Mouse (Mus musculus) lung, postnatal 0 days (tissue): ENCODE results near the gene Kmo. TPM values are rescaled to one million over a fixed set of nuclear protein-coding genes. Genes with fewer than 3 reads are reported as not detected.

ENCODE experiments used
- ATAC-seq: fragments of 200-750 bp; cut with Nextera tagmentation; 2 replicates; pipeline ENCODE4 v1.8.0; 2017; ENCODE audit warnings: moderate library complexity
- DNase-seq: peaks from one replicate; pipeline ENCODE4 v3.0.0-alpha.2; 2016; ENCODE audit warnings: low spot score
- H3K27ac ChIP-seq: fragments of 300-500 bp; sonication (generic); 2 replicates; pipeline ENCODE4 v1.5.1; 2014; ENCODE audit warnings: antibody characterized with exemption, mild to moderate bottlenecking, low read length, mixed read lengths
- H3K27me3 ChIP-seq: fragments of 300-500 bp; sonication (generic); replicated peaks from 2 replicates; pipeline ENCODE4 v1.6.1; 2014; ENCODE audit warnings: low read length, mixed read lengths; ENCODE audit not compliant: insufficient read depth
- H3K36me3 ChIP-seq: fragments of 300-500 bp; sonication (generic); 2 replicates; pipeline ENCODE4 v1.6.1; 2014; ENCODE audit warnings: low read length, mixed read lengths; ENCODE audit not compliant: insufficient read depth
- H3K4me1 ChIP-seq: fragments of 300-500 bp; sonication (generic); 2 replicates; pipeline ENCODE4 v1.6.1; 2014; ENCODE audit warnings: antibody characterized with exemption, low read depth, low read length, mixed read lengths; ENCODE audit not compliant: insufficient read depth
- H3K4me2 ChIP-seq: fragments of 300-500 bp; sonication (generic); replicated peaks from 2 replicates; pipeline ENCODE4 v1.6.1; 2014; ENCODE audit warnings: low read depth, mild to moderate bottlenecking, low read length, moderate library complexity, mixed read lengths
- H3K4me3 ChIP-seq: fragments of 300-500 bp; sonication (generic); 2 replicates; pipeline ENCODE4 v1.5.1; 2014; ENCODE audit warnings: low read depth, low read length
- H3K9ac ChIP-seq: fragments of 300-500 bp; sonication (generic); replicated peaks from 2 replicates; pipeline ENCODE4 v1.6.1; 2014; ENCODE audit warnings: low read depth, mild to moderate bottlenecking
- H3K9me3 ChIP-seq: fragments of 300-500 bp; sonication (generic); 2 replicates; pipeline ENCODE4 v1.6.1; 2016; ENCODE audit warnings: low read length, mixed read lengths
- CTCF ChIP-seq: IDR thresholded peaks from 2 replicates; pipeline ENCODE4 v1.5.1; 2016; ENCODE audit warnings: antibody characterized with exemption, mild to moderate bottlenecking
- EP300 ChIP-seq: IDR thresholded peaks from 2 replicates; pipeline ENCODE4 v1.6.1; 2016; ENCODE audit warnings: antibody characterized with exemption, mild to moderate bottlenecking, control low read depth
- WGBS: fragments of 180-500 bp; shearing (Covaris S2); extraction: QIAGEN DNeasy Blood & Tissue Kit; methylation state at CpG from one replicate; pipeline ENCODE4 v1.1.7; 2014; 5-methylcytosine and 5-hydroxymethylcytosine counted together
- polyA plus RNA-seq: library from polyadenylated mRNA; unstranded; fragments of >200 nt; fragmentation: Nextera tagmentation; extraction: Ambion mirVana; gene quantifications from 2 replicates; pipeline ENCODE4 v1.2.1, GENCODE M21; 2015

Kmo gene
- polyA plus RNA-seq, 1 experiment from 2014 or later, result 0.21 TPM

- DNase-seq, result no peak
- no peak for TF ChIP-seq EP300
- no peak for TF ChIP-seq CTCF
These were observed 79.6 kb downstream of the Kmo start for GRCm38 (mm10) chr1:175699796-175700195.

GRCm38 (mm10) chr1:175701145-175701544 lies 81.0 kb downstream of the Kmo start:
- Histone ChIP-seq H3K9me3 (no peaks in the 10 kb centered on the region), H3K27ac (no peak overlapping the region), H3K4me3 (no peak overlapping the region), H3K27me3 (no peaks in the 10 kb centered on the region), H3K4me2 (no peak overlapping the region), H3K9ac (no peak overlapping the region), H3K4me1 (no peaks in the 10 kb centered on the region), H3K36me3 (no peaks in the 10 kb centered on the region)
- ATAC-seq, result no peak
- TF ChIP-seq CTCF, result no peak
- 49% methylated on average over 4 of the region's 4 CpGs for WGBS
- DNase-seq, result no peak

More at GRCm38 (mm10) chr1:175699796-175700195, 79.6 kb downstream of the Kmo start:
- H3K4me2 ChIP-seq, result no peak overlapping the region
- no peaks in the 10 kb centered on the region for H3K4me1 ChIP-seq
- no peaks in the 10 kb centered on the region for H3K36me3 ChIP-seq
- 23% methylated on average over 4 of the region's 4 CpGs for WGBS
- no peak overlapping the region for H3K9ac ChIP-seq
- no peaks in the 10 kb centered on the region for H3K9me3 ChIP-seq
- no peak overlapping the region for H3K4me3 ChIP-seq
- ATAC-seq, result no peak
- H3K27me3 ChIP-seq, result no peaks in the 10 kb centered on the region
- H3K27ac ChIP-seq, result no peak overlapping the region

GRCm38 (mm10) chr1:175707599-175707998 lies 87.4 kb downstream of the Kmo start:
- WGBS, result 70% methylated on average over 5 of the region's 5 CpGs

GRCm38 (mm10) chr1:175708013-175708412 lies 87.8 kb downstream of the Kmo start:
- ATAC-seq, result peak; percentile 75
- H3K27ac ChIP-seq, result no peak overlapping the region
- H3K4me2 ChIP-seq, result no peak overlapping the region
- no peak overlapping the region for H3K9ac ChIP-seq
- no peaks in the 10 kb centered on the region for H3K4me1 ChIP-seq
- DNase-seq, result peak; percentile 73
- no peaks in the 10 kb centered on the region for H3K9me3 ChIP-seq
- no peaks in the 10 kb centered on the region for H3K36me3 ChIP-seq
- no peaks in the 10 kb centered on the region for H3K27me3 ChIP-seq
- H3K4me3 ChIP-seq, result no peak overlapping the region
- TF ChIP-seq CTCF (no peak), EP300 (0 out of 2 replicates have a peak, but pooled peaks have one; percentile 15)

More at GRCm38 (mm10) chr1:175707599-175707998, 87.4 kb downstream of the Kmo start:
- Histone ChIP-seq H3K27ac (no peak overlapping the region), H3K9me3 (no peaks in the 10 kb centered on the region), H3K36me3 (no peaks in the 10 kb centered on the region), H3K9ac (no peak overlapping the region), H3K4me3 (no peak overlapping the region), H3K4me2 (no peak overlapping the region), H3K4me1 (no peaks in the 10 kb centered on the region), H3K27me3 (no peaks in the 10 kb centered on the region)
- ATAC-seq, result no peak
- TF ChIP-seq CTCF (no peak), EP300 (no peak)
- no peak for DNase-seq

Other genes starting within 250 kb of the Kmo start
- 0.06 and 0.20 TPM in 2 replicates for gene Rgs7, start 127.9 kb upstream of the Kmo start, polyA plus RNA-seq
- 67.2 and 69.0 TPM in 2 replicates for gene Fh1, start 5.3 kb downstream of the Kmo start, polyA plus RNA-seq
- 2.2 and 3.5 TPM in 2 replicates for gene Opn3, start 72.4 kb downstream of the Kmo start, polyA plus RNA-seq
- 1.2 and 1.7 TPM in 2 replicates for gene Chml, start 72.5 kb downstream of the Kmo start, polyA plus RNA-seq
- not detected in 2 replicates for gene Wdr64, start 78.2 kb downstream of the Kmo start, polyA plus RNA-seq